Mouse (Mus musculus): ENCODE measurements at regions not wholly inside any gene's neighbourhood (a gene's known extent, or its start where the extent isn't known, plus 50 kb on each side); places are given as distances from the start of the nearest gene placed in this dataset.
A peak's percentile ranks its signal among the peaks of the same experiment; 100 is the strongest.

GRCm38 (mm10) chr14:25401104-25401963 lies 57.7 kb upstream of the Zmiz1 start:
- H3K9ac ChIP-seq (ENCODE audit: control insufficient read depth, low read depth, low read length, poor library complexity, severe bottlenecking) = peak overlapping the region; percentile 88
- peak overlapping the region; percentile 99 for H3K27ac ChIP-seq (ENCODE audit: control insufficient read depth, low read depth, low read length)
- no peaks in the 10 kb centered on the region for H3K9me3 ChIP-seq (replicated peaks; ENCODE audit: insufficient read depth, low read length)
- peak; percentile 98 for DNase-seq (ENCODE audit: low read depth, low spot score)
- H3K79me2 ChIP-seq (ENCODE audit: control insufficient read depth, insufficient read depth, low read length, poor library complexity) = peaks cover 29% of the 10 kb centered on the region
- peaks cover 32 to 68% of the 10 kb centered on the region in 2 experiments for H3K4me1 ChIP-seq (ENCODE audit: control insufficient read depth in 1 of 2, insufficient read depth in 2 of 2, low read length in 2 of 2)
- H3K4me3 ChIP-seq (ENCODE audit: control insufficient read depth in 1 of 2, insufficient read depth in 1 of 2, low read depth in 2 of 2, low read length in 2 of 2) = peak overlapping the region; percentile 73 to 75
- peaks cover 0 to 58% of the 10 kb centered on the region in 2 experiments; a peak in 2 of 4 replicates for H3K36me3 ChIP-seq (ENCODE audit: control insufficient read depth in 1 of 2, insufficient read depth in 2 of 2, low read length in 2 of 2)
- no peaks in the 10 kb centered on the region for H3K27me3 ChIP-seq (ENCODE audit: control insufficient read depth in 1 of 2, insufficient read depth in 2 of 2, low read length in 2 of 2)
- TF ChIP-seq TAL1 (IDR thresholded peaks at IDR 0.05; ENCODE audit: low read length) (peak; percentile 80), ZMIZ1 (IDR thresholded peaks at IDR 0.05; ENCODE audit: low read depth, low read length) (peak; percentile 55), GATA1 (IDR thresholded peaks at IDR 0.05; ENCODE audit: low read depth, low read length) (peak; percentile 94), HCFC1 (IDR thresholded peaks at IDR 0.05; ENCODE audit: low read depth, low read length) (peak; percentile 73), MAX (IDR thresholded peaks at IDR 0.05; ENCODE audit: low read length) (peak; percentile 53; the same call in 1 of the 2 replicates), SMC3 (IDR thresholded peaks at IDR 0.05; ENCODE audit: low read depth, low read length) (0 out of 2 replicates have a peak, but pooled peaks have one; percentile 6), CHD1 (IDR thresholded peaks at IDR 0.05; ENCODE audit: low read depth, low read length) (peak; percentile 84; the same call in 1 of the 2 replicates), NRF1 (IDR thresholded peaks at IDR 0.05; ENCODE audit: insufficient read depth, low read depth, low read length, poor library complexity, severe bottlenecking) (no peak), ELF1 (IDR thresholded peaks at IDR 0.05; ENCODE audit: low read depth, low read length) (peak; percentile 76), EP300 (IDR thresholded peaks at IDR 0.05; ENCODE audit: low read depth in 1 of 2, low read length in 2 of 2) (peak; percentile 83 to 94), CHD2 (IDR thresholded peaks at IDR 0.05; ENCODE audit: low read length) (no peak; the same call in 1 of the 2 replicates), USF2 (IDR thresholded peaks at IDR 0.05; ENCODE audit: borderline replicate concordance in 1 of 2, insufficient read depth in 1 of 2, low read depth in 1 of 2, low read length in 2 of 2) (no peak), CTCF (IDR thresholded peaks at IDR 0.05 in 2 of 3, conservative IDR thresholded peaks at IDR 0.05 in 1 of 3; ENCODE audit: control insufficient read depth in 1 of 3, insufficient read depth in 1 of 3, low read depth in 2 of 3, low read length in 3 of 3, poor library complexity in 1 of 3, severe bottlenecking in 1 of 3) (no peak), NELFE (IDR thresholded peaks at IDR 0.05; ENCODE audit: low read depth, low read length) (peak; percentile 72), SIN3A (IDR thresholded peaks at IDR 0.05; ENCODE audit: low read length) (peak; percentile 86), ZKSCAN1 (IDR thresholded peaks at IDR 0.05; ENCODE audit: low read depth, low read length) (no peak), ETS1 (IDR thresholded peaks at IDR 0.05; ENCODE audit: low read depth, low read length) (peak; percentile 89), ZC3H11A (IDR thresholded peaks at IDR 0.05; ENCODE audit: low read depth, low read length) (no peak), POLR2A (IDR thresholded peaks at IDR 0.05; ENCODE audit: control insufficient read depth in 1 of 2, insufficient read depth in 1 of 2, low read depth in 1 of 2, low read length in 2 of 2, poor library complexity in 1 of 2) (peak; percentile 41 to 79; a peak in 3 of 4 replicates), TCF12 (IDR thresholded peaks at IDR 0.05; ENCODE audit: low read depth, low read length) (peak; percentile 89), KAT2A (conservative IDR thresholded peaks at IDR 0.05; ENCODE audit: low read depth, low read length) (peak; percentile 45; the same call in 1 of the 2 replicates), ZNF384 (IDR thresholded peaks at IDR 0.05; ENCODE audit: low read depth, low read length) (no peak), MAZ (IDR thresholded peaks at IDR 0.05; ENCODE audit: low read depth, low read length) (no peak; the same call in 1 of the 2 replicates), RAD21 (IDR thresholded peaks at IDR 0.05; ENCODE audit: low read depth, low read length) (no peak), MYC (IDR thresholded peaks at IDR 0.05; ENCODE audit: low read depth, low read length) (peak; percentile 73; the same call in 1 of the 2 replicates), RCOR1 (IDR thresholded peaks at IDR 0.05; ENCODE audit: low read depth, low read length) (peak; percentile 71), TBP (IDR thresholded peaks at IDR 0.05; ENCODE audit: low read depth, low read length) (peak; percentile 86), MXI1 (IDR thresholded peaks at IDR 0.05; ENCODE audit: low read depth, low read length) (peak; percentile 59), MEF2A (IDR thresholded peaks at IDR 0.05; ENCODE audit: extremely low read depth, insufficient replicate concordance, low read depth, low read length, poor library complexity, severe bottlenecking) (0 out of 2 replicates have a peak, but pooled peaks have one; percentile 19), GABPA (IDR thresholded peaks at IDR 0.05; ENCODE audit: low read depth, low read length) (no peak), USF1 (IDR thresholded peaks at IDR 0.05; ENCODE audit: low read depth, low read length) (no peak), JUND (IDR thresholded peaks at IDR 0.05; ENCODE audit: low read depth, low read length) (no peak), POLR2AphosphoS2 (IDR thresholded peaks at IDR 0.05; ENCODE audit: low read length) (peak; percentile 63; the same call in 1 of the 2 replicates), POLR2AphosphoS5 (IDR thresholded peaks at IDR 0.05; ENCODE audit: borderline replicate concordance, low read depth, low read length) (no peak; the same call in 1 of the 2 replicates), BHLHE40 (IDR thresholded peaks at IDR 0.05; ENCODE audit: borderline replicate concordance, low read depth, low read length) (peak; percentile 76; the same call in 1 of the 2 replicates)
